Mouse (Mus musculus) thymus, postnatal 10 days (tissue): ENCODE measurements at regions not wholly inside any gene's neighbourhood (a gene's known extent, or its start where the extent isn't known, plus 50 kb on each side); places are given as distances from the start of the nearest gene placed in this dataset.

ENCODE experiments used
- DNase-seq, 2 experiments: peaks; one replicate each; pipeline ENCODE4 v3.0.0; 2021; ENCODE audit warnings: low spot score in 2 of 2

GRCm38 (mm10) chr16:87225595-87225994, 128.4 kb upstream of the N6amt1 start:
- no peak for DNase-seq

- no peak for DNase-seq
These were observed 128.9 kb upstream of the N6amt1 start for GRCm38 (mm10) chr16:87225085-87225484.

- no peak for DNase-seq
These were observed 130.0 kb upstream of the N6amt1 start for GRCm38 (mm10) chr16:87224024-87224423.

- no peak for DNase-seq
These were observed 133.4 kb upstream of the N6amt1 start for GRCm38 (mm10) chr16:87220611-87221010.

- DNase-seq: no peak
These were observed 133.8 kb upstream of the N6amt1 start for GRCm38 (mm10) chr16:87220201-87220600.

GRCm38 (mm10) chr16:87207875-87208274, 146.1 kb upstream of the N6amt1 start:
- DNase-seq: no peak

GRCm38 (mm10) chr16:87190471-87190870, 163.5 kb upstream of the N6amt1 start:
- DNase-seq: no peak

- no peak for DNase-seq
These were observed 165.2 kb upstream of the N6amt1 start for GRCm38 (mm10) chr16:87188737-87189136.

- no peak for DNase-seq
These were observed 181.6 kb upstream of the N6amt1 start for GRCm38 (mm10) chr16:87172395-87172794.

- DNase-seq: no peak
These were observed 214.7 kb upstream of the N6amt1 start for GRCm38 (mm10) chr16:87139301-87139700.

GRCm38 (mm10) chr16:87136503-87136902, 217.5 kb upstream of the N6amt1 start:
- no peak for DNase-seq

GRCm38 (mm10) chr16:87134452-87134851, 219.5 kb upstream of the N6amt1 start:
- no peak for DNase-seq

- no peak for DNase-seq
These were observed 220.1 kb upstream of the N6amt1 start for GRCm38 (mm10) chr16:87133874-87134273.

GRCm38 (mm10) chr16:87132082-87132481, 221.9 kb upstream of the N6amt1 start:
- DNase-seq: no peak

GRCm38 (mm10) chr16:87130733-87131640, 223.0 kb upstream of the N6amt1 start:
- no peak for DNase-seq

GRCm38 (mm10) chr16:87129021-87129420, 225.0 kb upstream of the N6amt1 start:
- no peak for DNase-seq

- no peak for DNase-seq
These were observed 225.8 kb upstream of the N6amt1 start for GRCm38 (mm10) chr16:87128230-87128629.

- DNase-seq: no peak
These were observed 229.5 kb upstream of the N6amt1 start for GRCm38 (mm10) chr16:87124519-87124918.

GRCm38 (mm10) chr16:87103599-87103998, 250.4 kb upstream of the N6amt1 start:
- no peak for DNase-seq

- DNase-seq: no peak
These were observed 251.9 kb upstream of the N6amt1 start for GRCm38 (mm10) chr16:87102057-87102456.

- DNase-seq: no peak
These were observed 262.0 kb upstream of the N6amt1 start for GRCm38 (mm10) chr16:87092011-87092410.

GRCm38 (mm10) chr16:87089322-87089721, 264.7 kb upstream of the N6amt1 start:
- DNase-seq: no peak

GRCm38 (mm10) chr16:87083505-87083904, 270.5 kb upstream of the N6amt1 start:
- no peak for DNase-seq

- DNase-seq: no peak
These were observed 276.6 kb upstream of the N6amt1 start for GRCm38 (mm10) chr16:87077385-87077784.
